Mouse (Mus musculus): ENCODE measurements around the gene Nat8f5. TPM values are rescaled to one million over a fixed set of nuclear protein-coding genes. Genes with fewer than 3 reads are reported as not detected.
"Not testable (repeated sequence)": the region's sequence is repeated elsewhere in the genome, so short reads cannot be mapped to it uniquely, and the experiment has no call there.

Gene Nat8f5
- polyA plus RNA-seq (2015; fragmentation: Nextera tagmentation; extraction: Ambion mirVana) = 0.59 and 0.65 TPM in 2 replicates

- Histone ChIP-seq H3K4me1 (ENCODE audit: control insufficient read depth, insufficient read depth, low read length) (no peaks in the 10 kb centered on the region), H3K36me3 (ENCODE audit: control insufficient read depth, insufficient read depth, low read length) (no peaks in the 10 kb centered on the region), H3K27ac (ENCODE audit: low read length) (no peak within 1 kb of the TSS), H3K4me3 (ENCODE audit: low read length) (no peak within 1 kb of the TSS), H3K9me3 (ENCODE audit: control insufficient read depth, low read length) (no peaks in the 10 kb centered on the region), H3K9ac (ENCODE audit: low read depth, low read length) (no peak within 1 kb of the TSS), H3K4me2 (ENCODE audit: low read depth, low read length) (no peak within 1 kb of the TSS), H3K27me3 (replicated peaks; ENCODE audit: control insufficient read depth, insufficient read depth, low read length) (no peaks in the 10 kb centered on the region)
- ATAC-seq = no peak
- 69% methylated on average over 5 of the region's 5 CpGs for WGBS
Observed at GRCm38 (mm10) chr6:85820837-85821236, at the start of gene Nat8f5, which contains the start of gene Nat8f6. TSS of gene Nat8f5 (minus strand) at chr6:85820972. TSS of gene Nat8f6 (minus strand) at chr6:85820954.

DNA sequence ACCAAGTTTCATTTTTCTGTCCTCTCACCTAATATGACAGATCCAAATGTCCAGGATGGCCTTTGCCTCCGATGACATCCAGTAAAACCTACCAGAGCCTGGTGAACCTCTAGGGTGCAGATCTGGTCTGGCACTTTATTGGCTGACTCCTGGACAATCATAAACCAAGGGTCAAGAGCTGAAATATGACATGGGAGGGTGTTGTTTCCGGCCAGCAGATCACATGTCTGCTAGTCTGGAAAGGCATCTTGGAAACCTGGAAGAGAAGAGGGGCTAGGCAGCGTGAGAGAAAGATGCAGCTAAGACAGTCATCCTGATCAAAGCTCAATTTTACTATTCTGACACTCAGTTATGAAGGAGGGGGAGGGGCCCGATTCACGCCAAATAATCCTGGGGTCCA is 48.2 kb upstream of the Nat8f5 start, which contains the start of gene Nat8f2:
Gene Nat8f2 (minus strand): TSS at position 153 of the 400 bp plus-strand sequence.
- not testable (repeated sequence) for H3K27me3 ChIP-seq (replicated peaks; ENCODE audit: control insufficient read depth, insufficient read depth, low read length); ATAC-seq; H3K9me3 ChIP-seq (ENCODE audit: control insufficient read depth, low read length); H3K36me3 ChIP-seq (ENCODE audit: control insufficient read depth, insufficient read depth, low read length); H3K4me1 ChIP-seq (ENCODE audit: control insufficient read depth, insufficient read depth, low read length); H3K4me3 ChIP-seq (ENCODE audit: low read length); H3K4me2 ChIP-seq (ENCODE audit: low read depth, low read length); H3K9ac ChIP-seq (ENCODE audit: low read depth, low read length); H3K27ac ChIP-seq (ENCODE audit: low read length)
- WGBS = 64% methylated on average over 5 of the region's 5 CpGs

- Histone ChIP-seq H3K36me3 (ENCODE audit: control insufficient read depth, insufficient read depth, low read length) (no peaks in the 10 kb centered on the region), H3K4me2 (ENCODE audit: low read depth, low read length) (no peak overlapping the region), H3K27me3 (replicated peaks; ENCODE audit: control insufficient read depth, insufficient read depth, low read length) (no peaks in the 10 kb centered on the region), H3K4me1 (ENCODE audit: control insufficient read depth, insufficient read depth, low read length) (no peaks in the 10 kb centered on the region), H3K4me3 (ENCODE audit: low read length) (no peak overlapping the region), H3K9ac (ENCODE audit: low read depth, low read length) (no peak overlapping the region), H3K9me3 (ENCODE audit: control insufficient read depth, low read length) (no peaks in the 10 kb centered on the region), H3K27ac (ENCODE audit: low read length) (no peak overlapping the region)
- ATAC-seq = no peak
- 78% methylated on average over 8 of the region's 8 CpGs for WGBS
Observed at GRCm38 (mm10) chr6:85867726-85868690, 47.2 kb upstream of the Nat8f5 start.

DNA sequence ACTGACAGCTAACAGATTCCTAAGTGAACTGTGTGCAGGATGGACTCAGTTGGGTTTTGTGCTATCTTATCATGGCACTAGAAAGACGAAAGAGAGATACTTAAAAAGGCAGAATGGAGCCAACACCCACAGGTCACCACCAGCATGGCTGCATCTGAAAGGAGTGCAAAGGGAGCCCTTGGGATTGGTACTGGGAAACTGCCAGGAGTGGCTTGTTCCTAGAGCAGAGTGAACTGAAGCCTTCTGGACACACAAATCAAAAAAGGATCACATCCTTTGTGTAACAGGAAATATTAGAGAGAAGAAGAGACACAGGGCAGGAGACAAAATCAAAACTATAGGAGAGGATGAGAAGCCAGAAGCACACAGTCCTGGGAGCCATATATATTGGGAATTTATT is 46.2 kb upstream of the Nat8f5 start:
- H3K9me3 ChIP-seq (ENCODE audit: control insufficient read depth, low read length); H3K4me2 ChIP-seq (ENCODE audit: low read depth, low read length); H3K27ac ChIP-seq (ENCODE audit: low read length); H3K4me3 ChIP-seq (ENCODE audit: low read length); H3K9ac ChIP-seq (ENCODE audit: low read depth, low read length); H3K27me3 ChIP-seq (replicated peaks; ENCODE audit: control insufficient read depth, insufficient read depth, low read length); H3K4me1 ChIP-seq (ENCODE audit: control insufficient read depth, insufficient read depth, low read length); H3K36me3 ChIP-seq (ENCODE audit: control insufficient read depth, insufficient read depth, low read length); ATAC-seq: not testable (repeated sequence)
- WGBS = 36% methylated on average over 1 of the region's 1 CpGs

DNA sequence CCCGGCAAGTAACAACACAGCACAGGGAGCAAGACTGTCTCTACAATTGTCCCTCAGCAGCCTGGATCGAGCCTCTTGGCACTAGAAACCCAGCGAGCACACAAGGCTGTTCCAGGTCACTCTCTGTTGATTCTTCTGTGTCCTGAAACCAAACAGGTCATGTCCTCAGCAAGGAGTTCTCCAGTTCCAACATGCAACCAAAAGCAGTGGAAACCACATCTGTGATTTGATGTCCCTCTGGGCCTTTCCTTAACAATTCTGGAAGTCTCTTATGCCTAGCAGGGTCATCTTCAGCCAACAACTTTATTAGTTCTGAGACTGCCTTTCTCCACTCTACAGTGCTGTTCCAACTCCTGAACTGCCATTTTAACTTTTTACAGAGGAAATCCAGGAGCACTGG is 45.4 kb upstream of the Nat8f5 start:
- not testable (repeated sequence) for ATAC-seq; H3K27ac ChIP-seq (ENCODE audit: low read length); H3K4me2 ChIP-seq (ENCODE audit: low read depth, low read length); H3K9me3 ChIP-seq (ENCODE audit: control insufficient read depth, low read length); H3K4me1 ChIP-seq (ENCODE audit: control insufficient read depth, insufficient read depth, low read length); H3K9ac ChIP-seq (ENCODE audit: low read depth, low read length); H3K4me3 ChIP-seq (ENCODE audit: low read length); H3K27me3 ChIP-seq (replicated peaks; ENCODE audit: control insufficient read depth, insufficient read depth, low read length); H3K36me3 ChIP-seq (ENCODE audit: control insufficient read depth, insufficient read depth, low read length)
- WGBS = 82% methylated on average over 3 of the region's 3 CpGs

DNA sequence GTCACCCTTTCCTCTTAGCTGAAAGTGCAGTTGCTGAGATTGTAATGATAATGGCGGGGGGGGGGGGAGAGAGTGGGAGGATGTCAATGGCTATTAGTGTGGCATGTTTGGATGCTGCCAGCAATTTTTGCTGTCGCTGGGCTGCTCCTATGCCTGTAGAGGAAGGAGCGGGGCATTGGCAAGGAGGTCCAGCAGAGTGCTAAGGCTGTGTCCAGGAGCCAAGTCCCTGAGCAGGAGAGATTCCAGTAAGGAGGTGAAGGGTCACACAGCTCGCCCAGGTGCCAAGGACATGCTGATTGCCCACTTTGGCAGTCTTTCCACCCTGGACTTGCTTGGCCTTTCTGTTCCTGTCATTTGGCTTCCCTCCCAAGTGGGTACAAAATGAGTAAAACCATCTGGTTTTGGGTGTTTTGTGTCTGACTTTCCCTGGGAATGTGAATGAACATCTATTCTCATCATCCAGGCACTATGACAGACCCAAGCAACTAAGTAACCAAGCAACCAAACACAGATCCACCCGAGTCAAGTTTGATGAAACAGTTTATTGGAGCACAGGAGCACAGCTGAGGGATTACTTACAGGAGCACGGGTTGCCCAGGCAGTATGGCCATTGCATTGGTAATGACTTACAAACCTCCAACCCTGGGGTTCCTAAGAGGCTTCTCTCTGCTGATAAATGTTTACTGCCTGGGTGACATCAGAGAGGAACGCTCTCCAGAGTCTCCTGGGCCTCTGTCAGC is 44.3 kb upstream of the Nat8f5 start:
- H3K4me2 ChIP-seq (ENCODE audit: low read depth, low read length); H3K4me1 ChIP-seq (ENCODE audit: control insufficient read depth, insufficient read depth, low read length); ATAC-seq; H3K4me3 ChIP-seq (ENCODE audit: low read length); H3K9me3 ChIP-seq (ENCODE audit: control insufficient read depth, low read length); H3K9ac ChIP-seq (ENCODE audit: low read depth, low read length); H3K27me3 ChIP-seq (replicated peaks; ENCODE audit: control insufficient read depth, insufficient read depth, low read length); H3K36me3 ChIP-seq (ENCODE audit: control insufficient read depth, insufficient read depth, low read length); H3K27ac ChIP-seq (ENCODE audit: low read length): not testable (repeated sequence)
- 63% methylated on average over 6 of the region's 7 CpGs for WGBS

DNA sequence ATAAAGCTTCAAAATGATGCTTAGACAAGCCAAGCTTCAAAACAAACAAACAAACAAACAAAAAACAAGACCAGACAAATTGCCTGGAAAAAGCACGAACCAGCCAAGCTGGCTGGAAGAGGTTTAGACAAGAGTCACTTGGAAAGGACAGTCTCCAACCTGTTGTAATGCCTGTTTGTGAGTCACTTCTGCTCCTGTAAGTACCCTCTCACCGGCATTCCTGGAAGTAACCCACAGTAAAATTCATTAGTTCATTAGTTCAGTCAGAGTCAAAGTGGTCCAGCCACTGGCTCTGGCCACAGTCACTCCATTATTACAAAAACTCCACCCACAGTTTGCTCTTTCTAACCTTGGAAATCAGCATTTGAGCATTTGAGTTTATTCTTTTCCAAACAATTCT is 43.1 kb upstream of the Nat8f5 start:
- no peak for ATAC-seq
- no peaks in the 10 kb centered on the region for H3K27me3 ChIP-seq (replicated peaks; ENCODE audit: control insufficient read depth, insufficient read depth, low read length)
- WGBS = 81% methylated on average over 2 of the region's 2 CpGs

DNA sequence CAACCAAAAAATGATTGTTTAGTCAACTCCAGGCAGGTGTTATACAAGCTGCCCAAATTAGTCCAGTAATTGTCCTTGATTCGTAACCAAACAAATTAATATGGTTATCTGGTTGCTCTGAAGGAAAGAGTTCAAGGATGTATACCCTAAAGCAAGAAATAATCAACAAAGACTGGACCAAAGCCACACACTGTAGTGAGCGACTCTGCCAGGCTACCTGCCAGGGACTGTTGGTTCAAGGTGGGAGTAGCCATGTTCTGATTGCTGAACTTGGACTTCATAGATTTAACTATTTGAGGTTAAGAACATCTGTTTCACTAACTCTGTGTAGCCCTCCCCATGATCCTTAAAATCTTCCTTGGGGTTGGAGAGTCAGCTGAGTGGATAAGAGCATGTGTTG is 42.4 kb upstream of the Nat8f5 start:
- Histone ChIP-seq H3K4me3 (ENCODE audit: low read length) (no peak overlapping the region), H3K9me3 (ENCODE audit: control insufficient read depth, low read length) (no peaks in the 10 kb centered on the region), H3K27ac (ENCODE audit: low read length) (no peak overlapping the region), H3K9ac (ENCODE audit: low read depth, low read length) (no peak overlapping the region), H3K4me1 (ENCODE audit: control insufficient read depth, insufficient read depth, low read length) (no peaks in the 10 kb centered on the region), H3K27me3 (replicated peaks; ENCODE audit: control insufficient read depth, insufficient read depth, low read length) (no peaks in the 10 kb centered on the region), H3K36me3 (ENCODE audit: control insufficient read depth, insufficient read depth, low read length) (no peaks in the 10 kb centered on the region), H3K4me2 (ENCODE audit: low read depth, low read length) (no peak overlapping the region)
- 88% methylated on average over 2 of the region's 2 CpGs for WGBS
- ATAC-seq = no peak

More for the DNA sequence above, 43.1 kb upstream of the Nat8f5 start:
- H3K36me3 ChIP-seq (ENCODE audit: control insufficient read depth, insufficient read depth, low read length) = no peaks in the 10 kb centered on the region
- H3K4me1 ChIP-seq (ENCODE audit: control insufficient read depth, insufficient read depth, low read length) = no peaks in the 10 kb centered on the region
- H3K4me2 ChIP-seq (ENCODE audit: low read depth, low read length) = no peak overlapping the region
- H3K9me3 ChIP-seq (ENCODE audit: control insufficient read depth, low read length) = no peaks in the 10 kb centered on the region
- no peak overlapping the region for H3K4me3 ChIP-seq (ENCODE audit: low read length)
- H3K9ac ChIP-seq (ENCODE audit: low read depth, low read length) = no peak overlapping the region
- no peak overlapping the region for H3K27ac ChIP-seq (ENCODE audit: low read length)

- no peak overlapping the region for H3K4me3 ChIP-seq (ENCODE audit: low read length)
- no peaks in the 10 kb centered on the region for H3K27me3 ChIP-seq (replicated peaks; ENCODE audit: control insufficient read depth, insufficient read depth, low read length)
Observed at GRCm38 (mm10) chr6:85862565-85862964, 41.8 kb upstream of the Nat8f5 start.

More at GRCm38 (mm10) chr6:85862565-85862964, 41.8 kb upstream of the Nat8f5 start:
- Histone ChIP-seq H3K4me1 (ENCODE audit: control insufficient read depth, insufficient read depth, low read length) (no peaks in the 10 kb centered on the region), H3K27ac (ENCODE audit: low read length) (no peak overlapping the region), H3K36me3 (ENCODE audit: control insufficient read depth, insufficient read depth, low read length) (no peaks in the 10 kb centered on the region), H3K4me2 (ENCODE audit: low read depth, low read length) (no peak overlapping the region), H3K9me3 (ENCODE audit: control insufficient read depth, low read length) (no peaks in the 10 kb centered on the region), H3K9ac (ENCODE audit: low read depth, low read length) (no peak overlapping the region)
- no peak for ATAC-seq
- 71% methylated on average over 3 of the region's 3 CpGs for WGBS
